Mouse (Mus musculus) heart, adult 2 months (tissue): Measurements from ENCODE around the gene Tspyl4.

Experiments used
- CTCF ChIP-seq: fragments of 200-600 bp; IDR thresholded peaks from 2 replicates; pipeline ENCODE4 v1.8.1; 2022; ENCODE audit warnings: antibody characterized with exemption, mild to moderate bottlenecking, moderate library complexity
- EP300 ChIP-seq: fragments of 200-500 bp; IDR thresholded peaks from 2 replicates; pipeline ENCODE4 v1.6.1; 2011; ENCODE audit warnings: low read depth, low read length, control low read depth; ENCODE audit not compliant: insufficient read depth
- POLR2A ChIP-seq: fragments of 200-500 bp; IDR thresholded peaks from 2 replicates; pipeline ENCODE4 v1.6.1; 2011; ENCODE audit warnings: mild to moderate bottlenecking, low read depth, low read length, control low read depth; ENCODE audit not compliant: insufficient read depth

- TF ChIP-seq CTCF (peak; percentile 92; the same call in 1 of the 2 replicates), POLR2A (no peak), EP300 (no peak)
Observed at GRCm38 (mm10) chr10:34280591-34281175, 16.6 kb upstream of the Tspyl4 start.
